Mouse (Mus musculus) Patski (cell line): ENCODE data around the gene Sass6. TPM values are rescaled to one million over a fixed set of nuclear protein-coding genes. Genes with fewer than 3 reads are reported as not detected.
A peak's percentile ranks its signal among the peaks of the same experiment; 100 is the strongest.
"Not testable (repeated sequence)": the region's sequence is repeated elsewhere in the genome, so short reads cannot be mapped to it uniquely, and the experiment has no call there.

Experiments used
- ATAC-seq: fragments of 100-300 bp; one replicate; pipeline ENCODE4 v1.8.0; 2021
- CTCF ChIA-PET: fragments of 350-600 bp; sonication (Branson Sonifier 250); formaldehyde crosslinking; loops from one replicate; lab custom pipeline; 2022; ENCODE audit warnings: inconsistent platforms; lab: Charles Lee
- POLR2A ChIA-PET: fragments of 350-600 bp; sonication (Branson Sonifier 250); formaldehyde crosslinking; loops from one replicate; lab custom pipeline; 2022; ENCODE audit warnings: antibody characterized with exemption, inconsistent platforms; lab: Charles Lee
- DNase-seq: peaks from one replicate; pipeline ENCODE4 v3.0.0-alpha.2; 2011; ENCODE audit warnings: low read depth, low spot score
- H3K27me3 ChIP-seq: fragments of 371-371 bp; one replicate; pipeline ENCODE4 v1.5.1; 2021
- CTCF ChIP-seq: fragments of 100-300 bp; IDR thresholded peaks from one replicate; pipeline ENCODE4 v1.5.1; 2021
- in situ Hi-C: fragments of 300-500 bp; cut with MboI; formaldehyde crosslinking; loops from 3 replicates; pipeline ENCODE4 v1.11.1; 2018; ENCODE audit warnings: low pct_unique_long_range_greater_than_20kb, mixed read lengths
- polyA plus RNA-seq: library from polyadenylated mRNA; unstranded; gene quantifications from one replicate; pipeline ENCODE4 v1.2.3, GENCODE M21; 2021

Gene Sass6
- 11.7 TPM for polyA plus RNA-seq

DNA sequence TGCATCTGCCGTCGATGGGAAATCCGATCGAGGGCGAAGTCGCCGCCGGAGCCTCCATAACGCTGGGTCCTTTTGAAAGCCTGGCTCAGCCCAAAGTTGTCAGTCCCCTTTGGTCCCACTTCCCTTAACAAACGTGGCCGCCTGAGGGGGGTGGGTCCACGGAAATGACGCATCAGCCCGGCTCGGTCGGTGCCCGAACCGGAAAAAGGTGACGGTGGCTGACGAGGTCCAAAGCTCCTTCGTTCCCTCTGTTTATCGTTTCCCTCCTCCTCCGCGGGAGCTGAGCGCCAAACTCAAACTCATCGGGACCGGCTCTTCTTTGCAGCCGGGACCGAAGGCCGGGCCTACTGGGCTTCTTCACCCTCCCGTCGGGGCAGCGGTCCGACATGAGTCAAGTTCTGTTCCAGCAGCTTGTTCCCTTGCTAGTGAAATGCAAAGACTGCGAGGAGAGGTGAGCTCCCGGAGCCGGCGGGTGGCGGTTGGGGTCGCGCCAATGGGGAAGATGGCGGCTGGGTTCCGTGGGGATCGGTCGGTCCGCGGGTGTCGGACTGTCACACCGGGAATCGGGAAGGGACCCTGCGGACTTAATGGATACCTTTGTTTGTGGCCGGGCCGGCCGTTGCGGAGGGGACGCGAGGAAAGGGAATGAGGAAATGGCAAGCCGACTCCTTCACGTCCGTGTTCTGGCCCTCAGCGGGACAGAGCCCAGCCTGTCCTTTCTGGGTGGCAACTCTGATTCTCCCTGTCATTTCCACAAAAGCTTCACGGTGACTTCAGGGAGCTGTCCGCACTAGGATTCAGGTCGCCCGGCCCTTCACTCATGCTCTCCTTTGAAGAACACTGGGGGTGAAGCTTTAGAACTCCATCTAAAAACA, at the start of gene Sass6:
Gene Sass6 (plus strand): TSS at position 255 of the 875 bp plus-strand sequence.
- no peaks in the 10 kb centered on the region for H3K27me3 ChIP-seq
- TF ChIP-seq CTCF = no peak
- in situ Hi-C loops = loop anchor here (5.0 to 10.0 kb wide), 2 partner anchors 152 to 240 kb away; no protein-coding TSS in a partner anchor
- ChIA-PET POLR2A (interaction anchor here (0.6 to 1.8 kb wide), 6 partner anchors 11 to 171 kb away, joined by 3 to 6 read pairs (median 4); partner anchors contain the start of genes Cdc14a and Dbt), CTCF (interaction anchor here (1.0 to 1.7 kb wide), 5 partner anchors 9 to 263 kb away, joined by 3 to 4 read pairs (median 3); partner anchors contain the start of gene Trmt13)
- DNase-seq (peak; percentile 99), ATAC-seq (peak; percentile 92)

GRCm38 (mm10) chr3:116547430-116547829, 47.4 kb upstream of the Sass6 start:
- no peak for TF ChIP-seq CTCF
- CTCF ChIA-PET = interaction anchor here (2.1 kb wide), 1 partner anchor 11 kb away, joined by 6 read pairs; no protein-coding TSS in a partner anchor
- in situ Hi-C loops = no loop called here

GRCm38 (mm10) chr3:116551362-116551761, 43.4 kb upstream of the Sass6 start:
- no peaks in the 10 kb centered on the region for H3K27me3 ChIP-seq
- ATAC-seq (peak; percentile 90), DNase-seq (peak; percentile 82)
- ChIA-PET POLR2A (interaction anchor here (1.4 kb wide), 1 partner anchor 11 kb away, joined by 3 read pairs; the partner anchor contains the start of gene Lrrc39), CTCF (interaction anchor here (1.2 kb wide), 1 partner anchor 38 kb away, joined by 3 read pairs; the partner anchor contains the start of gene Dbt)
- TF ChIP-seq CTCF = no peak
- in situ Hi-C loops = no loop called here

More at GRCm38 (mm10) chr3:116547430-116547829, 47.4 kb upstream of the Sass6 start:
- ATAC-seq (no peak), DNase-seq (no peak)
- POLR2A ChIA-PET = interaction anchor here (0.5 kb wide), 1 partner anchor 26 kb away, joined by 3 read pairs; no protein-coding TSS in a partner anchor
- no peaks in the 10 kb centered on the region for H3K27me3 ChIP-seq

DNA sequence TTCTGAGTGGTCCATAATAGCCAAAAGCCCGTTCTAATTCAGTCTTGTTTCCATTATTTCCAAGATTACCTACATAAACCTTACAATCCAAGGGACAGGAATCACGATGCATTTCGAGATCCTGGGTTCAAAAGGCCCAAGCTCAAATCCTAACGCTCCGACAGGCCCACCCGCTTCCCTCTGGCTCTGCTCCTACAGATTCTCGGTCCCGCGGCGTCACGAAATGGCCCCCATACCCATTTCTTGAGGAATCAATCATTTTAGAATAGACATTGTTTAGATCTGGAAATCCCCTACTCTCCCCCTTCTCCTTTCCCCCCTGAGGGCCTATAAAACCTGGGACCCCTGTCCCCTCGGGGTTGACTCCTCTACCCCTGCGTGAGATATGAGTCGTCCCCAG, 33.5 kb upstream of the Sass6 start:
- CTCF ChIA-PET, POLR2A ChIA-PET, DNase-seq, ATAC-seq, in situ Hi-C loops, H3K27me3 ChIP-seq: not testable (repeated sequence)

- in situ Hi-C loops = no loop called here
- ATAC-seq (no peak), DNase-seq (no peak)
- no peak for TF ChIP-seq CTCF
- ChIA-PET POLR2A (interaction anchor here (0.5 to 1.3 kb wide), 2 partner anchors 11 to 222 kb away, joined by 3 read pairs; no protein-coding TSS in a partner anchor), CTCF (interaction anchor here (0.8 to 1.6 kb wide), 7 partner anchors 9 to 543 kb away, joined by 3 to 5 read pairs (median 4); no protein-coding TSS in a partner anchor)
- no peaks in the 10 kb centered on the region for H3K27me3 ChIP-seq
Observed at GRCm38 (mm10) chr3:116562408-116563094, 32.2 kb upstream of the Sass6 start, which contains the start of gene Lrrc39. TSS of gene Lrrc39 (plus strand) at chr3:116562973.

- CTCF ChIA-PET = interaction anchor here (0.8 to 1.6 kb wide), 7 partner anchors 9 to 544 kb away, joined by 3 to 5 read pairs (median 4); no protein-coding TSS in a partner anchor
- TF ChIP-seq CTCF = no peak
- H3K27me3 ChIP-seq = no peaks in the 10 kb centered on the region
- in situ Hi-C loops = no loop called here
- DNase-seq = no peak
- POLR2A ChIA-PET = interaction anchor here (0.5 to 1.3 kb wide), 3 partner anchors 12 to 222 kb away, joined by 3 read pairs; no protein-coding TSS in a partner anchor
- no peak for ATAC-seq
Observed at GRCm38 (mm10) chr3:116563095-116563492, 31.7 kb upstream of the Sass6 start.

- ChIA-PET CTCF (interaction anchor here (1.3 to 1.5 kb wide), 2 partner anchors 16 to 237 kb away, joined by 4 read pairs; no protein-coding TSS in a partner anchor), POLR2A (no interaction called here)
- no peak for TF ChIP-seq CTCF
- DNase-seq = no peak
- H3K27me3 ChIP-seq = peaks cover 5% of the 10 kb centered on the region
- ATAC-seq = no peak
- in situ Hi-C loops = no loop called here
Observed at GRCm38 (mm10) chr3:116570628-116571027, 24.2 kb upstream of the Sass6 start.

DNA sequence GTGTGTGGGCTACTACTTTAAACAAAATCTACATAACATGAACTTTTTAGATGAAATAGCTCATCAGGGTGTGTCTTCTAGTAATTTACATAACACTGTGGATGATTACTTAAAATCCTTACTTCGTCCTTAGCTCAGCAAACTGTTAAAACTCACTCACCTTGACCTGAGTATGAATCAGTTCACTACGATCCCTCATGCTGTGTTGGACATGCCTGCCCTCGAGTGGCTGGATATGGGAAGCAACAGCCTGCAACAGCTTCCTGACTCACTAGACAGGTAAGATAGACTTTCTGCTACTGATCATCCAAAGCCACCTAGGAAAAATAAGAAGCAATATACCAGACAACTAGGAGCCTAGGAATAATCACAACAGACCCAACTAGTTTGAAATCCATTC, 17.5 kb upstream of the Sass6 start:
- in situ Hi-C loops = loop anchor here (5.0 kb wide), 2 partner anchors 65 to 245 kb away; partner anchors contain the start of gene Dbt
- ChIA-PET POLR2A (interaction anchor here (1.2 kb wide), 1 partner anchor 12 kb away, joined by 3 read pairs; no protein-coding TSS in a partner anchor), CTCF (interaction anchor here (0.9 to 2.3 kb wide), 10 partner anchors 9 to 250 kb away, joined by 3 to 10 read pairs (median 4); partner anchors contain the start of genes Dbt, Lrrc39 and Rtca)
- peak; percentile 73 for TF ChIP-seq CTCF
- no peak for DNase-seq
- ATAC-seq = no peak
- H3K27me3 ChIP-seq = no peaks in the 10 kb centered on the region

DNA sequence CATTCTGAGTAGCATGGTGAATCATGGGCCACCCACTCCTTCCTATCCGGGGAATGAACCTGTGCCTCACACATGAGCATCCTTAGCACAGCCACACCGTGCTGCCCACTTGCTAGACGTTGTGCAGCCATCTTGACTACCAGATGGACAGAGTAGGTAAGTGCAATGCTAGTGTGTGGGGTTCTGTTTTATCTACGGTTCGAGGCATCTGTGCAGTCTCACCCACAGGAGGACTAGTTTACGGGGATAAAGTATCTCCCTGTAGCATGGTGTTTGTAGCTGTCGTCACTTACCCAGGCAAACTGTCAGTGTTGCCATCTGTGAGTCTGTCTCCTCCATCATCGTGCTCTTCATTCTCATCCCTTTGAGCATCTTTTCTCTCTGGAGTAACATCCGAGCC, 12.6 kb upstream of the Sass6 start:
- CTCF ChIA-PET = interaction anchor here (0.9 to 1.5 kb wide), 4 partner anchors 19 to 250 kb away, joined by 3 to 5 read pairs (median 4); partner anchors contain the start of genes Dbt and Lrrc39

More for the DNA sequence above, 12.6 kb upstream of the Sass6 start:
- POLR2A ChIA-PET = no interaction called here
- ATAC-seq (no peak), DNase-seq (no peak)
- in situ Hi-C loops = no loop called here
- TF ChIP-seq CTCF = no peak
- H3K27me3 ChIP-seq = no peaks in the 10 kb centered on the region
